Mouse (Mus musculus): ENCODE measurements around the gene Klrc1. TPM values are rescaled to one million over a fixed set of nuclear protein-coding genes. Genes with fewer than 3 reads are reported as not detected.
"Not testable (repeated sequence)": the region's sequence is repeated elsewhere in the genome, so short reads cannot be mapped to it uniquely, and the experiment has no call there.

The Klrc1 gene
- under 1 TPM in 1 of 2 experiments, not detected in 1; 0.48 TPM for total RNA-seq (2021)
- long read RNA-seq, experiment 1 = 0 reads
- long read RNA-seq, experiment 2 = 0 reads

- DNase-seq = no peak
These were observed at the start of gene Klrc1 for GRCm38 (mm10) chr6:129678873-129679272. Klrc1 (minus strand) TSS chr6:129678973.

GRCm38 (mm10) chr6:129727237-129727636 lies 48.5 kb upstream of the Klrc1 start:
- DNase-seq = no peak

GRCm38 (mm10) chr6:129721390-129721789 lies 42.6 kb upstream of the Klrc1 start:
- no peak for DNase-seq

GRCm38 (mm10) chr6:129720487-129720886 lies 41.7 kb upstream of the Klrc1 start:
- no peak for DNase-seq

DNA sequence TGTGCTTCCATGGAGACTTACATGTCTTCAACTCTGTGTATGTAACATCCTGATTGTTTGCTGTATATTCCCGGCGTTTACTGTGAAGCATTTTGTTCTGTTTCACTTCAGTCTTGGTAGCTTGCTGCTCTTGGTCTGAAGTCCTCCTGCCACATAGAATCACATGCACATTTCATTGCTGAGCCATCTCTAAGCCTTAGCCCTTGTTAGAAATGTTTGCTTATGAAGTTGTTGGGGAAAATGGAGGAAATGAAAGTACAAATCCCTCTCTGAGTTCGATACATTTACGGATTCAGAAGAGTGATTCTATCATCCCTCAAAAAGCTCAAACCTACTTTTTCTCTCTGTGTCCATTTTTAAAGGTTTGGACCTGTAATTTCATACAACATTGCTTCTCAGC lies 38.3 kb upstream of the Klrc1 start, which contains the start of gene Klri1:
Gene Klri1 (minus strand): TSS at position 101 of the 400 bp plus-strand sequence.
- no peak for DNase-seq

GRCm38 (mm10) chr6:129713566-129713965 lies 34.8 kb upstream of the Klrc1 start:
- DNase-seq = no peak

DNA sequence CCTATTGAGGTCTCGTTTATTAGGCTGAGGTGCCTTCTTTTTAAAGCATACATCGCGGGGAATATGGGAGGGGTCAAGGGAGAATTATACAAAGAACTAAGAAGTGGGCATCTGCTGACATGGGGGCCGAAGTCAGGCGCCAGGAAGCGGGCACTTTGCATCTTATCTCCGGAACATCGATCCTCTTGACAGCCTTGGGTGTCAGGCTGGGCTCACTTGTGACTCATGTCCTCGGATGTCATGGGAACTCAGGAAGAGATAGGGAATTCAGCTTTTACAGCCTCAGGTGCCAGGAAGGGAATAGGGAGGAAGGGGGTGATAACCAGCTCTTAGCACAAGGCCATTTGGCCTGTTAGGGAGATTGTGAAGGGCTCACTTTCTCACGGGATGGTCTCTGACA lies 12.7 kb upstream of the Klrc1 start:
- peak; percentile 44 for DNase-seq

- peak; percentile 4 for DNase-seq
These were observed 1.6 kb upstream of the Klrc1 start for GRCm38 (mm10) chr6:129680379-129680778.

- not testable (repeated sequence) for DNase-seq
These were observed 17.5 kb downstream of the Klrc1 start for GRCm38 (mm10) chr6:129661301-129661700.

DNA sequence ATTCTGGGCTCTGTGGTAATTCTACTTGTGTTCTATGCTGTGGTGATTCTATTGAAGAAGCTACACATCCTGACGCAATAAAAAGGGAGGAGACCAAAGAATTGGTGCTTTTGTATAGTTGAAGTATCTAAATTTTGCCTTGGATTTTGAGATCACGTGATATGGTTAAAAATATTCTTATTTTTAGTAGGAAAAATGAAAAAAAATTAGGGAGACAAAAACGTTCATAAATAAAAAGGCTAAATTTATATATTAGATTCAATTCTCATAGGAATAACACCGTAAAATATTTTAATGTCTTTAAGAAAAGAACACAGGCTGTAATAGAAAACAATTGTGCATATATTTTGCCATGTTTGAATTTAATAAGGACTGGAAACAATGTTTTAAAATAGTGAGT lies 18.2 kb downstream of the Klrc1 start, which contains the start of gene Klrc2:
Gene Klrc2 (minus strand): TSS at position 101 of the 400 bp plus-strand sequence.
- not testable (repeated sequence) for DNase-seq

- not testable (repeated sequence) for DNase-seq
These were observed 34.7 kb downstream of the Klrc1 start for GRCm38 (mm10) chr6:129644054-129644453.

DNA sequence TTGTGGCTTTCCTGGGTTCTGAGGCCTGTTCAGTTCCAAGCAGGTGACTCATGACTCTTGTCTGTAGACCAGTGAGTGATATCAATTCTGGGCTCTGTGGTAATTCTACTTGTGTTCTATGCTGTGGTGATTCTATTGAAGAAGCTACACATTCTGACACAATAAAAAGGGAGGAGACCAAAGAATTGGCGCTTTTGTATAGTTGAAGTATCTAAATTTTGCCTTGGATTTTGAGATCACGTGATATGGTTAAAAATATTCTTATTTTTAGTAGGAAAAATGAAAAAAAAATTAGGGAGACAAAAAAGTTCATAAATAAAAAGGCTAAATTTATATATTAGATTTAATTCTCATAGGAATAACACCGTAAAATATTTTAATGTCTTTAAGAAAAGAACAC lies 35.5 kb downstream of the Klrc1 start, which contains the start of gene Klrc3:
Gene Klrc3 (minus strand): TSS at position 101 of the 400 bp plus-strand sequence.
- not testable (repeated sequence) for DNase-seq

GRCm38 (mm10) chr6:129631046-129631445 lies 47.7 kb downstream of the Klrc1 start:
- not testable (repeated sequence) for DNase-seq

- DNase-seq = no peak
These were observed 55.0 kb downstream of the Klrc1 start, which contains the start of gene Klrk1 for GRCm38 (mm10) chr6:129623735-129624134. Klrk1 (minus strand) TSS chr6:129623864.

Small RNAs within 50 kb of the gene (microRNA-seq; reads per million reads assigned to microRNA genes)
- gene Mir680-1 = not detected

Other genes starting within 250 kb of the Klrc1 start
- 10 to 100 TPM in 1 of 2 experiments, 1 to 10 TPM in 1; 7.2 to 11.4 TPM for gene Clec1a, start 227.0 kb downstream of the Klrc1 start, total RNA-seq (2021)
- under 1 TPM in 1 of 2 experiments, not detected in 1; 0.09 TPM for gene Olr1, start 171.8 kb downstream of the Klrc1 start, total RNA-seq (2021)
- gene Tmem52b, start 166.4 kb downstream of the Klrc1 start, total RNA-seq (2021) = not detected
- 100 to 1,000 TPM; 141 to 191 TPM for gene Gabarapl1, start 145.8 kb downstream of the Klrc1 start, total RNA-seq (2021)
- gene Klre1, start 101.1 kb downstream of the Klrc1 start, total RNA-seq (2021) = not detected
- gene Klrd1, start 87.2 kb downstream of the Klrc1 start, total RNA-seq (2021) = 1 to 10 TPM; 1.2 to 1.7 TPM
- under 1 TPM; 0.21 to 0.30 TPM for gene Klrk1, start 55.1 kb downstream of the Klrc1 start, total RNA-seq (2021)
- gene Klrc3, start 35.6 kb downstream of the Klrc1 start, total RNA-seq (2021) = not detected
- not detected for gene Klrc2, start 18.3 kb downstream of the Klrc1 start, total RNA-seq (2021)
- gene Klri1, start 38.2 kb upstream of the Klrc1 start, total RNA-seq (2021) = under 1 TPM in 1 of 2 experiments, not detected in 1; 0.36 TPM
- not detected for gene Klri2, start 61.5 kb upstream of the Klrc1 start, total RNA-seq (2021)
- gene Gm156, start 105.3 kb upstream of the Klrc1 start, total RNA-seq (2021) = not detected
- not detected for gene Gm17631, start 183.7 kb upstream of the Klrc1 start, total RNA-seq (2021)
- gene Klra17, start 197.7 kb upstream of the Klrc1 start, total RNA-seq (2021) = not detected
- gene Klra5, start 238.7 kb upstream of the Klrc1 start, total RNA-seq (2021) = not detected